Mouse (Mus musculus) midbrain, embryonic 15.5 days (tissue): ENCODE measurements around the gene Ear6. TPM values are rescaled to one million over a fixed set of nuclear protein-coding genes. Genes with fewer than 3 reads are reported as not detected.
A peak's percentile ranks its signal among the peaks of the same experiment; 100 is the strongest.

Experiments
- ATAC-seq: fragments of 200-750 bp; cut with Nextera tagmentation; replicated peaks from 2 replicates; pipeline ENCODE4 v1.8.0; 2017; ENCODE audit warnings: moderate TSS enrichment
- H3K27ac ChIP-seq: fragments of 300-500 bp; sonication (generic); 2 replicates; pipeline ENCODE4 v1.5.1; 2015; ENCODE audit warnings: mild to moderate bottlenecking, inconsistent platforms
- H3K27me3 ChIP-seq: fragments of 300-500 bp; sonication (generic); replicated peaks from 2 replicates; pipeline ENCODE4 v1.6.1; 2015; ENCODE audit warnings: inconsistent platforms
- H3K36me3 ChIP-seq: fragments of 300-500 bp; sonication (generic); replicated peaks from 2 replicates; pipeline ENCODE4 v1.6.1; 2015; ENCODE audit warnings: inconsistent platforms
- H3K4me1 ChIP-seq: fragments of 300-500 bp; sonication (generic); 2 replicates; pipeline ENCODE4 v1.6.1; 2015; ENCODE audit warnings: inconsistent platforms
- H3K4me2 ChIP-seq: fragments of 300-500 bp; sonication (generic); 2 replicates; pipeline ENCODE4 v1.6.1; 2015; ENCODE audit warnings: inconsistent platforms, mild to moderate bottlenecking, moderate library complexity
- H3K4me3 ChIP-seq: fragments of 300-500 bp; sonication (generic); 2 replicates; pipeline ENCODE4 v1.5.1; 2015; ENCODE audit warnings: mild to moderate bottlenecking, inconsistent platforms
- H3K9ac ChIP-seq: fragments of 300-500 bp; sonication (generic); 2 replicates; pipeline ENCODE4 v1.6.1; 2015; ENCODE audit warnings: mild to moderate bottlenecking, inconsistent platforms
- H3K9me3 ChIP-seq: fragments of 300-500 bp; sonication (generic); 2 replicates; pipeline ENCODE4 v1.6.1; 2016; ENCODE audit warnings: inconsistent platforms
- WGBS: fragments of 180-500 bp; shearing (Covaris S2); methylation state at CpG from one replicate; pipeline ENCODE4 v1.1.7; 2015; ENCODE audit warnings: mixed read lengths; 5-methylcytosine and 5-hydroxymethylcytosine counted together
- microRNA-seq: library from miRNA; unstranded; fragments of <30 nt; microRNA quantifications from one replicate; pipeline ENCODE4, GENCODE M21; 2016
- polyA plus RNA-seq: library from polyadenylated mRNA; unstranded; fragments of >200 nt; fragmentation: Nextera tagmentation; extraction: Ambion mirVana; gene quantifications from 2 replicates; pipeline ENCODE4 v1.2.1, GENCODE M21; 2015

Gene Ear6
- polyA plus RNA-seq, 1 experiment from 2014 or later, result not detected

- H3K36me3 ChIP-seq, result peaks cover 22% of the 10 kb centered on the region
- H3K4me1 ChIP-seq, result no peaks in the 10 kb centered on the region
- no peak overlapping the region for H3K4me2 ChIP-seq
- no peaks in the 10 kb centered on the region for H3K27me3 ChIP-seq
- H3K4me3 ChIP-seq, result no peak overlapping the region
- H3K27ac ChIP-seq, result no peak overlapping the region
- H3K9ac ChIP-seq, result no peak overlapping the region
- no peaks in the 10 kb centered on the region for H3K9me3 ChIP-seq
- ATAC-seq, result no peak
- WGBS, result 78% methylated on average over 8 of the region's 8 CpGs
These were observed 43.2 kb downstream of the Ear6 start for GRCm38 (mm10) chr14:51896539-51897170.

- no peaks in the 10 kb centered on the region for H3K27me3 ChIP-seq
- H3K9ac ChIP-seq, result no peak overlapping the region
- no peak overlapping the region for H3K4me3 ChIP-seq
- ATAC-seq, result no peak
- H3K4me2 ChIP-seq, result no peak overlapping the region
- WGBS, result 100% methylated on average over 1 of the region's 1 CpGs
- no peak overlapping the region for H3K27ac ChIP-seq
- no peaks in the 10 kb centered on the region; the same call in 1 of the 2 replicates for H3K4me1 ChIP-seq
- H3K9me3 ChIP-seq, result no peaks in the 10 kb centered on the region
- peaks cover 10% of the 10 kb centered on the region; the same call in 1 of the 2 replicates for H3K36me3 ChIP-seq
These were observed 45.9 kb downstream of the Ear6 start for GRCm38 (mm10) chr14:51899351-51899750.

- ATAC-seq, result peak; percentile 65
- WGBS, result 60% methylated on average over 9 of the region's 9 CpGs
These were observed 49.6 kb downstream of the Ear6 start for GRCm38 (mm10) chr14:51902806-51903710.

GRCm38 (mm10) chr14:51903782-51904181 is 50.3 kb downstream of the Ear6 start:
- no peak overlapping the region for H3K27ac ChIP-seq
- no peak overlapping the region for H3K4me2 ChIP-seq
- no peak overlapping the region for H3K4me3 ChIP-seq
- peak; percentile 29 for ATAC-seq
- H3K4me1 ChIP-seq, result no peaks in the 10 kb centered on the region; the same call in 1 of the 2 replicates
- 94% methylated on average over 9 of the region's 9 CpGs for WGBS
- H3K27me3 ChIP-seq, result no peaks in the 10 kb centered on the region
- H3K9me3 ChIP-seq, result no peaks in the 10 kb centered on the region
- no peaks in the 10 kb centered on the region for H3K36me3 ChIP-seq
- H3K9ac ChIP-seq, result no peak overlapping the region

More at GRCm38 (mm10) chr14:51902806-51903710, 49.6 kb downstream of the Ear6 start:
- Histone ChIP-seq H3K27ac (no peak overlapping the region), H3K36me3 (no peaks in the 10 kb centered on the region), H3K4me2 (no peak overlapping the region), H3K9ac (no peak overlapping the region), H3K27me3 (no peaks in the 10 kb centered on the region), H3K4me1 (no peaks in the 10 kb centered on the region; the same call in 1 of the 2 replicates), H3K4me3 (no peak overlapping the region), H3K9me3 (no peaks in the 10 kb centered on the region)

Small RNA genes lying within 50 kb of the gene (microRNA-seq; reads per million reads assigned to microRNA genes)
- not detected for gene Gm27375

Other genes with a start within 250 kb of the Ear6 start
- not detected in 2 replicates for gene Gm17078, start 242.4 kb upstream of the Ear6 start, polyA plus RNA-seq
- gene Gm4181, start 218.0 kb upstream of the Ear6 start, polyA plus RNA-seq, result not detected in 2 replicates
- not detected in 2 replicates for gene Gm17079, start 158.2 kb upstream of the Ear6 start, polyA plus RNA-seq
- gene Gm5800, start 136.5 kb upstream of the Ear6 start, polyA plus RNA-seq, result not detected in 2 replicates
- not detected in 2 replicates for gene Ang4, start 80.1 kb upstream of the Ear6 start, polyA plus RNA-seq
- not detected in 2 replicates for gene AY358078, start 53.7 kb upstream of the Ear6 start, polyA plus RNA-seq
- gene Mettl17, start 31.1 kb downstream of the Ear6 start, polyA plus RNA-seq, result 99.3 and 100 TPM in 2 replicates
- gene Slc39a2, start 39.2 kb downstream of the Ear6 start, polyA plus RNA-seq, result 2.4 and 3.0 TPM in 2 replicates
- 170 and 196 TPM in 2 replicates for gene Ndrg2, start 60.5 kb downstream of the Ear6 start, polyA plus RNA-seq
- gene Tppp2, start 64.7 kb downstream of the Ear6 start, polyA plus RNA-seq, result not detected in 2 replicates
- gene Rnase13, start 69.1 kb downstream of the Ear6 start, polyA plus RNA-seq, result not detected in 2 replicates
- gene Arhgef40, start 131.0 kb downstream of the Ear6 start, polyA plus RNA-seq, result 89.2 and 90.9 TPM in 2 replicates
- 0.50 and 0.78 TPM in 2 replicates for gene Tmem253, start 162.0 kb downstream of the Ear6 start, polyA plus RNA-seq
- 45.9 and 54.5 TPM in 2 replicates for gene Zfp219, start 167.0 kb downstream of the Ear6 start, polyA plus RNA-seq
- gene Olfr221, start 188.8 kb downstream of the Ear6 start, polyA plus RNA-seq, result not detected in 2 replicates